Mouse (Mus musculus) brain, embryonic 14.5 days (tissue): Measurements from ENCODE around the gene R3hcc1l.

Experiments used
- CTCF ChIP-seq: fragments of 200-500 bp; IDR thresholded peaks from 2 replicates; pipeline ENCODE4 v1.5.1; 2012; ENCODE audit warnings: inconsistent platforms, mild to moderate bottlenecking, moderate library complexity, borderline replicate concordance; ENCODE audit not compliant: insufficient read depth, insufficient read length; ENCODE audit errors: extremely low read depth
- POLR2A ChIP-seq: fragments of 200-500 bp; IDR thresholded peaks from 2 replicates; pipeline ENCODE4 v1.6.1; 2012; ENCODE audit warnings: mild to moderate bottlenecking, inconsistent platforms, borderline replicate concordance; ENCODE audit not compliant: poor library complexity, insufficient read depth, insufficient read length, severe bottlenecking; ENCODE audit errors: extremely low read depth

DNA sequence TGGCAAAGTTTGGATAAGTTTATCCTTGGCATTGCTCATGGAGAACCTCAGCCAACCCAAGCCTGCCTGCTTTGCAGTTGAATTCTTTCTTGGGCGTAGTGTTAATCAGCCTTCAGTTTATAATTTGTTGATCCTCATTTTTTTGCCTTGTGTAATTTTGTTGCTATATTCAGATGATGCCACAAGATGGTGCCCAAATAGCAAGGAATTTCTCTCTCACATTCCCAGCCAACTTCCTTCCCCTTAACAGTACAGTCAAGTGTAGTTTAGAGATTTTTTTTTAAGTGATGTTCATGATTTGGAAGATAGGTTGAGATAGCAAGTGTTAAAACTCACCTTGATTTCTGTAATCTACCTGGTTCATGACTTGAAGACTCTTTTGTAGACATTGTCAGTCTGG is 70.7 kb downstream of the R3hcc1l start:
- TF ChIP-seq CTCF (peak; percentile 1; the same call in 1 of the 2 replicates), POLR2A (no peak)
